Mouse (Mus musculus) midbrain, embryonic 11.5 days (tissue): ENCODE data around the gene Atl2. TPM values are rescaled to one million over a fixed set of nuclear protein-coding genes. Genes with fewer than 3 reads are reported as not detected.

ENCODE experiments used
- ATAC-seq: fragments of 200-750 bp; cut with Nextera tagmentation; 2 replicates; pipeline ENCODE4 v1.8.0; 2017; ENCODE audit warnings: moderate TSS enrichment, moderate library complexity; ENCODE audit not compliant: low FRiP score
- DNase-seq: peaks from one replicate; pipeline ENCODE4 v3.0.0; 2015; ENCODE audit warnings: low spot score; ENCODE audit errors: missing footprints
- H3K27ac ChIP-seq: fragments of 300-500 bp; sonication (generic); 2 replicates; pipeline ENCODE4 v1.5.1; 2014; ENCODE audit warnings: low read depth, low read length
- H3K27me3 ChIP-seq: fragments of 300-500 bp; sonication (generic); 2 replicates; pipeline ENCODE4 v1.6.1; 2014; ENCODE audit warnings: mild to moderate bottlenecking, low read length, moderate library complexity, mixed read lengths; ENCODE audit not compliant: control insufficient read depth, insufficient read depth
- H3K36me3 ChIP-seq: fragments of 300-500 bp; sonication (generic); 2 replicates; pipeline ENCODE4 v1.6.1; 2014; ENCODE audit warnings: mild to moderate bottlenecking, low read length, moderate library complexity, mixed read lengths; ENCODE audit not compliant: control insufficient read depth, insufficient read depth
- H3K4me1 ChIP-seq: fragments of 300-500 bp; sonication (generic); 2 replicates; pipeline ENCODE4 v1.6.1; 2014; ENCODE audit warnings: low read length; ENCODE audit not compliant: control insufficient read depth, insufficient read depth
- H3K4me2 ChIP-seq: fragments of 300-500 bp; sonication (generic); 2 replicates; pipeline ENCODE4 v1.6.1; 2014; ENCODE audit warnings: mild to moderate bottlenecking, moderate library complexity
- H3K4me3 ChIP-seq: fragments of 300-500 bp; sonication (generic); 2 replicates; pipeline ENCODE4 v1.5.1; 2014; ENCODE audit warnings: low read depth, low read length
- H3K9ac ChIP-seq: fragments of 300-500 bp; sonication (generic); 2 replicates; pipeline ENCODE4 v1.6.1; 2014; ENCODE audit warnings: low read length
- H3K9me3 ChIP-seq: fragments of 300-500 bp; sonication (generic); 2 replicates; pipeline ENCODE4 v1.6.1; 2016; ENCODE audit warnings: low read length; ENCODE audit not compliant: control insufficient read depth
- WGBS: fragments of 180-500 bp; shearing (Covaris S2); extraction: QIAGEN DNeasy Blood & Tissue Kit; methylation state at CpG from one replicate; pipeline ENCODE4 v1.1.7; 2014; 5-methylcytosine and 5-hydroxymethylcytosine counted together
- polyA plus RNA-seq: library from polyadenylated mRNA; unstranded; fragments of >200 nt; fragmentation: Nextera tagmentation; extraction: Ambion mirVana; gene quantifications from 2 replicates; pipeline ENCODE4 v1.2.1, GENCODE M21; 2014

Gene Atl2
- polyA plus RNA-seq, 1 experiment from 2014 or later: 40.9 TPM

DNA sequence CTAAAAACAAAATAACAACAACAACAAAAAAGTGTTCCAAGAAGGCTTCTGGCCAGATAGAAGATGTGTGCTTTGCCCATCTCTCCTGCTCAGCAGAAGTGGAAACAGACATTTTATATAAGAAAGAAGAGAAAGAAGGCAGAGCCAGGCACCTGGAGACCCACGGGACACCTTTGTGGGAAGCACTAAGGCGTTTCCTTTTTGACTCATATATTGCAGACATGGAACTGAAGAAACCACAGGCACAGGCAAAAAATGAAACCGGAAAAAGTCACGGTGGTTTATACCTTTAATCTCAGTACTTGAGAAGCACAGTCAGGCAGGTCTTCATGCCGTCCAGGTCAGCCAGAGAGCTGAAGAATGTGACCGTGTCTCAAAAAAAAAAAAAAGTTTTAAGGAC is 79.0 kb downstream of the Atl2 start:
- H3K27me3 ChIP-seq: peaks cover 15% of the 10 kb centered on the region
- WGBS: 73% methylated on average over 6 of the region's 6 CpGs
- DNase-seq: peak; percentile 45

DNA sequence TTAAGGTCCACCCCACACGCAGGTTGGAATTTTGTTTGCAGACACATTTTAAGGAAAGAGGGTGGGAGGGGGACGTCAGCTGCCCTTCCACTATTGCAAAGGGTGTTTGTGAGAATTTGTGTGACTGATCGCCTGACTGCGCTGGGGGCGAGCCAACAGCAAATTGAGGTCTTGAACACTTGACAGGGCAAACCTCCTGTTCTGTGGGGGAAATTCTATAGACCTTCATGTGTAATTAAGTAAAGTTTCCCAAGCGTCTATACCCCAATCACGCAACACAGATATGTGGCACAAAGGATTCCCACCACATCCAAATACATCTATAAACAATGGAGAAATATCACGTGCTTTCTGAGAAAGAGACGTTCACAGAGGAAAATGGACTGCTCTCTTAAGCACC is 85.5 kb downstream of the Atl2 start:
- ATAC-seq (no peak), DNase-seq (peak; percentile 71)
- WGBS: 82% methylated on average over 9 of the region's 9 CpGs
- Histone ChIP-seq H3K4me2 (no peak overlapping the region), H3K36me3 (no peaks in the 10 kb centered on the region), H3K9me3 (no peaks in the 10 kb centered on the region), H3K9ac (no peak overlapping the region), H3K4me3 (no peak overlapping the region), H3K27me3 (peaks cover 3% of the 10 kb centered on the region), H3K4me1 (no peaks in the 10 kb centered on the region), H3K27ac (no peak overlapping the region)

More for the DNA sequence above, 79.0 kb downstream of the Atl2 start:
- H3K4me1 ChIP-seq: peaks cover 10% of the 10 kb centered on the region
- no peak for ATAC-seq
- no peaks in the 10 kb centered on the region for H3K9me3 ChIP-seq
- no peak overlapping the region for H3K27ac ChIP-seq
- H3K4me2 ChIP-seq: no peak overlapping the region
- no peaks in the 10 kb centered on the region for H3K36me3 ChIP-seq
- H3K9ac ChIP-seq: no peak overlapping the region
- H3K4me3 ChIP-seq: no peak overlapping the region

DNA sequence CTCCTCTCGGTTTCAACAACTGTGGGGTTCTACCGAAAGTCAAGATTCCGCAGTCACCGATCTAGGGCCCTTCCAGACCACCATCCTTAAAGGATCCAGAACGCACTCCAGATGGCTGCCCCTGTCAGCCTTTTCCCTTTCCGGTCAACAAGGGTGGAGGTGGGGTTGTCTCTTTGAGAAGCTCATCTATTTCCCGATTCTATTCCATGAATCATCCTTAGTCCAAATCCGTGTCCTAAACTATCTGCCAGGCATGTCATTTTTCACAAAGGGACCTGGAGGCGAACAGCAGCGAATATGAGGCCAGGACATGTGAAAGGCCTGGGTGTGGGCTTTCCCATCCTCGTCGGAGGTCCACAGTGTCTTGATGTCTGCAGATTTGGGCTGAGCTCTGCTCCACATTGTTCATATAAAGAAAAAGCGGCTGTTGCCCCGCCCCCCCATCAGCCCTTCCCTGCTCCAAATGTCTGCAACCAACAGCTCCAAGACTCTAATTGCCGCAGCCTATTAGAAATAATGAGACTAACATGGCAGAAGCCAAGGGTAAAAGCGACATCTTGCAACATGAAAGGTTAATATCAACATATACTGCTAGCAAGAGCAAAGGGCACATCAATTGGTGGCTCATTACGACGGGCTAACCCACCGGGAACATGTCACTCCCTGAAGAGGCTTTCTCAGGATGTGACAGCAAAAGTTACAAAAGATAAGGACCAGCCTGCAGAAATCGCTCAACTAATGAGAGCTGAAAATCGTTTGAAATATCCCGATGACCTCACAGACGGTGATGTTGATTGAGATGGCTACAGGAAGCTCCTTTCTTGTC is 86.2 kb downstream of the Atl2 start:
- Histone ChIP-seq H3K4me1 (no peaks in the 10 kb centered on the region), H3K4me3 (no peak overlapping the region), H3K27ac (no peak overlapping the region), H3K9ac (no peak overlapping the region), H3K36me3 (no peaks in the 10 kb centered on the region), H3K27me3 (peaks cover 2% of the 10 kb centered on the region), H3K4me2 (no peak overlapping the region), H3K9me3 (no peaks in the 10 kb centered on the region)
- 84% methylated on average over 23 of the region's 23 CpGs for WGBS
- ATAC-seq: no peak
- DNase-seq: peak; percentile 79

DNA sequence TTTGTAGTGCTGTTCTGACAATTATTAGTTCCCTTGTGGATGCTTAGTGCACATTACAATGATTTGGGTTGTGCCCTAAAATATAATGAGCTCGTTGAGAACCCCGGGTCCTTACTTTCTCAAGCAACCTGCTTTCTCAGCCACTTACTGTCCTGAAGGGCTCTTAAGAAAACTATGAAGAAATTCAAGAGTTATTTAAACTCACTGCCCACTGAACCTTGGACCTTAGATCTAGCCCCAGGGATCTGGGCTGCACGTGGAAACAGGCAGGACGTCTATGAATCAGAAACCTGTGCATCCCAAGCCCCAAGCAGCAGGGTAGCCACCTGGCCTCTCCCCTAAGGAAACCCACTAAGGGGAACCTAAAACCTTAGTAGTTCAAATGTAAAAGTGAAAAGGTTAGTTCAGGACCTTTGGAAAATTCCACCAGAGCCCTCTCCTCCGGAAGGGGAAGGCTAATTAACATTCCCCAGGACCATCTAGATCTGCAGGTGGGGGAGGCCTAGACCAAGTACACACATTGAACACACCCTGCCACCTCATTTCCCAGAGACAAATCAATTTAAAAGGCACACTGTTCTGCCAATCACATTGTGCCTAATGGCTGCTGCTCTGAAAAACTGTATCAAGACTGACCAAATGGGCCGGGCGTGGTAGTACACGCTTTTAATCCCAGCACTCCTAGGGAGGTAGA is 88.5 kb downstream of the Atl2 start:
- DNase-seq (peak; percentile 51), ATAC-seq (no peak)
- no peak overlapping the region for H3K9ac ChIP-seq
- WGBS: 83% methylated on average over 8 of the region's 8 CpGs
- H3K9me3 ChIP-seq: no peaks in the 10 kb centered on the region
- no peak overlapping the region for H3K27ac ChIP-seq
- H3K27me3 ChIP-seq: no peaks in the 10 kb centered on the region; the same call in 1 of the 2 replicates
- H3K36me3 ChIP-seq: no peaks in the 10 kb centered on the region
- H3K4me2 ChIP-seq: no peak overlapping the region
- H3K4me1 ChIP-seq: no peaks in the 10 kb centered on the region
- H3K4me3 ChIP-seq: no peak overlapping the region

DNA sequence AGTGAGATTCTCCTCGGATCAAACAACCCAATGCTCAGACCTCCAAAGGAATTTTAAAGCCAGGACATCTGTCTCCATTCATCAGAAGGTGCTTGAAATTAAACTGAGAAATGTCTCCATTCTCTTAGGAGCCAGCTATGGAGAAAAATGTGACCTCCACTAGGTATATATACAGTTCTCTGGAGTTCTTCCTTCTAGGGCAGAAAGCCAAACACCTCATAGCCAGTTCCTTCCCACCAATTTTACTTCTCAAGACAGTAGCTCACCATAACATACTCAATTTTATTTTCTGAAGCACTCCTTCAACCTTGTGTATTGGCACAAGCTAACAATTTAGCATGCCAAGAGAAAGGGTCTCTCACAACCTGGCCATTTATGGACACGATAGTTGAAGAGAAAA is 91.2 kb downstream of the Atl2 start:
- no peaks in the 10 kb centered on the region for H3K36me3 ChIP-seq
- DNase-seq (peak; percentile 21), ATAC-seq (no peak)
- H3K4me2 ChIP-seq: no peak overlapping the region
- H3K4me1 ChIP-seq: no peaks in the 10 kb centered on the region
- H3K27ac ChIP-seq: no peak overlapping the region
- H3K4me3 ChIP-seq: no peak overlapping the region
- no peaks in the 10 kb centered on the region for H3K27me3 ChIP-seq
- 79% methylated on average over 2 of the region's 2 CpGs for WGBS
- H3K9me3 ChIP-seq: no peaks in the 10 kb centered on the region
- no peak overlapping the region for H3K9ac ChIP-seq

DNA sequence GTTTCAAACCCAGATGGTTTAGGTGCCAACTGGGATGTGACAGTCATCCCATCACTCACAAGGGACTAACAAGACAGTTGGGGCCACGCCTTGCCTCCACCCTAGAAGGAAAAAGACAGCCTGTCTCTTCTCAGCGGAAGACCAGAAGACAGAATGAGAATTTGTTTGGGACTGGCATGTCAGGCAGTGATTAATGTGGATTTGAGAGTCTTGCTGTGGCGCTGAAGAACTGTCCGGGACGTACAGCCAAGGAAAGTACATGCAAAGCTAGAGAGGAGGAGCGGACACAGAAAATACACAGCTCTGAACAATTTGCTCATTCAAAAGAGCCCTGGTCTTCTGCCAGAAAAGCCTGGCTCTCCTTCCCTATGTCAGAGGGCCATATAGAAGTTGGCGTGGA is 93.9 kb downstream of the Atl2 start:
- H3K36me3 ChIP-seq: no peaks in the 10 kb centered on the region
- no peak overlapping the region for H3K4me2 ChIP-seq
- DNase-seq: peak; percentile 12
- WGBS: 90% methylated on average over 7 of the region's 7 CpGs
- H3K27me3 ChIP-seq: no peaks in the 10 kb centered on the region
- no peak for ATAC-seq
- H3K27ac ChIP-seq: no peak overlapping the region
- H3K4me1 ChIP-seq: no peaks in the 10 kb centered on the region
- no peak overlapping the region for H3K4me3 ChIP-seq
- no peak overlapping the region for H3K9ac ChIP-seq
- H3K9me3 ChIP-seq: no peaks in the 10 kb centered on the region

DNA sequence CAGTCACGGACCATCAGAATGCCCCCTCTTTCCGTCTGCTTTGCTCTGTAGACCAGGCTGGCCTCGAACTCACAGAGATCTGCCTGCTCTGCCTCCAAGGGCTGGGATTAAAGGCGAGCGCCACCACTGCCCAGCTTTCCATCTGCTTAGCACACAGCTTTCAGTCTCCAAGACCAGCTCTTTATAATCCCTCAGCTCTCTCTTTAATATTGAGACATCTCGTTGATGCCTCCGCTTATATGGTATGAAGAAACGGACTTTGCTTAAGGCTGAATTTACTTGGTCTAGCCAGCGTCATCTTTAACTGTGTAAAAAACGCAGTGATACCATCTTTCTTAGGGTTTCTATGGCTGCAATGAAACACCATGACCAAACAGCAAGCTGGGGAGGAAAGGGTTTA is 97.1 kb downstream of the Atl2 start:
- no peak overlapping the region for H3K9ac ChIP-seq
- H3K27me3 ChIP-seq: no peaks in the 10 kb centered on the region
- H3K36me3 ChIP-seq: no peaks in the 10 kb centered on the region
- ATAC-seq (no peak), DNase-seq (peak; percentile 19)
- no peak overlapping the region for H3K4me2 ChIP-seq
- no peaks in the 10 kb centered on the region for H3K4me1 ChIP-seq
- H3K27ac ChIP-seq: no peak overlapping the region
- H3K4me3 ChIP-seq: no peak overlapping the region
- no peaks in the 10 kb centered on the region for H3K9me3 ChIP-seq
- 91% methylated on average over 10 of the region's 10 CpGs for WGBS

Other genes with a start within 250 kb of the Atl2 start
- gene Cyp1b1, start 181.1 kb downstream of the Atl2 start, polyA plus RNA-seq: 1.9 and 2.7 TPM in 2 replicates
- 130 and 132 TPM in 2 replicates for gene Hnrnpll, start 166.2 kb upstream of the Atl2 start, polyA plus RNA-seq
- 7.1 and 7.6 TPM in 2 replicates for gene Galm, start 231.3 kb upstream of the Atl2 start, polyA plus RNA-seq